Mouse (Mus musculus): Measurements from ENCODE around the gene Adcy9.

Adcy9 gene

DNA sequence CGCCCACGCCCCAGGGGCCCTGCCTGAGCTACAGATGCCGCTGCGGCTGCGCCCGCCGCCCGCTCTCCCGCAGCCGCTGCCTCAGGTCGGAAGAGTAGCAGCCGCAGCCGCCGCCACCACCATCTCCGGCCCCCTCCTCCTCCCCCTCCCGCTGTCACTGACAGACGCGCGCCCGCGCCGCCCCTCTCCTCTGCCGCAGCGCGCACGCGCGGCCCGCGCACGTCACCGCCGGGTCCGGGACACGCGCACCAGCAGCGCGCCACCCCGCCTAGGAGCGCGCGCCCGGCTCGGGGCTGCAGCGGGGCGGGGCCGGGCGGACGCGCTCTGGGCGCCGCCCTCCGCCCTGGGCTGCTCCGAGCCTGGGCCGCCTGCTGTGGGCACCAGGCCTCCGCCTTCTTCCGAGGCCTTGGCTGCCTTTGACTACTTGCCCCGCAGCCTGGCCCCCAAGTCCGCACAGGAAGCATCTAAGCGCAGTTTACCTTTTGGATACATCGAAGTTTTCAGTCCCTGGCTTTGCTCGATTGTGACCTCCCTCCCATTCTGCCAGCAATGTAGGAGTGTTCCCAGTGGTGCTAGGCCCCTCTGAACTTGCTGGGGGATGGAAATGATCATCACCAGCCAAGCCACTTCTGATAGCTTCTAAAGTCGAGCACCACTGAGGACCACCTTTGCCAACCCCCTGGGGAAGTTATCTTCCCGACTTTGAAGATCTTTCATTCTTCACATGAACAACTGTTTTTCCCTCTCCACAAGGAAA, at the start of gene Adcy9:
TSS of gene Adcy9 (minus strand) at position 201 of the 757 bp plus-strand sequence.
- DNase-seq (ENCODE audit: low spot score in 2 of 2), result peak; percentile 47 to 76

DNA sequence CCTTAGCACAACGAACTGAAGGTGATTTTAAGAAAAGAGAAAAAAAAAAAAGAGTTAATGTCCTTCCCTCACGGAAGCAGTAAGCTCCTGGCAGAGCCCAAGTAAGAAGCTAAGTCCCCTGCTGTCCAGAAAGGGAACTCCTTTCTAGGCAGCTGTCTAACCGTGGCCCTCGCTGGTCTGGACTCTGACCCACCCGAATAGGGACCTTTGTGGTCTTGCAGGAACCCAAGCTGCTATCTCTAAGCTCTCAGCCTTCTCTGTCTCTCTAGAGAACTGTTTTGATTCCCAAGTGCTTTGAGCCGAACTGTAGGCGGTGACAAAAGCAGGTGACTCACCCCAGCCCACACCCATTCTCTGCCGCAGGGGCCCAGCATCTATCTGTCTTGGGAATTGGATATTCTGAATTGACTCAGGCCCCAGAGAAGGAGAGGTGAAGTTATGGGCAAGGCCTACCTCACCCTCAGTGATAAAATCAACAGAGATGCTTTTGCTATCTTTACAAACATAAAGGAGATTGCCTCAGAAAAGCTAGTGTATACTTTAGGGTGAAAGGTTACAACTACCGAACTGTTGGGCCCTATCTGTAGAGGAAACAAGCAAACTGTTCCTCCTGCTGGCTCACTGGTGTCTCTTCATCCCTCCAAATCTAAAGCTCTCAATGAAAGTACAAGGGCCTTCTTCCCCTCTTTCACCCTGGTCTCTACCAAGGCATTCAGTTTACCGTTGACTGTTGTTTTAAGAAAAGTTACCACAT, 49.5 kb upstream of the Adcy9 start:
- DNase-seq (ENCODE audit: low spot score in 2 of 2), result peak in 1 of 2 experiments; percentile 4

DNA sequence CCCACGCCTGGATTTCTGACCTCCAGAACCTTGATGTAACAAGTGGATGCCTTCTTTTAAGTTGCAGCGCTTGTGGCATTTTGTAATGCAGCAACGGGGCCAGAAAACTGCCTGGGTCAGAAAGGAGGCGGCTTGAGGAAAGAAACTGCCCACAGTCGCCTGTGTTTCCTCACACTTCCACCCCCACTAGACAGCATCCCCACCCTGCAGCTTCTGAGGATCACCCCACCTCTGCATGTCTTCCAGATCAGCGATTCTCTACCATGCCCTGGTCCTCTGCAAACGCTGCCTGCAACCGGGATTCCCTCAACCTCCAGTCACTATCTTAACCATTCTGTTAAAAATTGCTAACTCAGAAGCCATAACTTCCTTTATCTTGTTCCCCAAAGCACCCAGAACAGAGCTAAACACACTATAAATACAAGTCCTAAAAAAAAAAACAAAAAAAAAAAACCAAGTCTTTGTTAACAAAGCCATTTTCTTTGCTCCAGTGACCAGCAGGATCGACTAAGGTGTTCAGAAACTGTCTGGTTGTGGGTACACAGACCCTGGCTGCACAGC, 44.3 kb upstream of the Adcy9 start:
- no peak for DNase-seq (ENCODE audit: low spot score in 2 of 2)

DNA sequence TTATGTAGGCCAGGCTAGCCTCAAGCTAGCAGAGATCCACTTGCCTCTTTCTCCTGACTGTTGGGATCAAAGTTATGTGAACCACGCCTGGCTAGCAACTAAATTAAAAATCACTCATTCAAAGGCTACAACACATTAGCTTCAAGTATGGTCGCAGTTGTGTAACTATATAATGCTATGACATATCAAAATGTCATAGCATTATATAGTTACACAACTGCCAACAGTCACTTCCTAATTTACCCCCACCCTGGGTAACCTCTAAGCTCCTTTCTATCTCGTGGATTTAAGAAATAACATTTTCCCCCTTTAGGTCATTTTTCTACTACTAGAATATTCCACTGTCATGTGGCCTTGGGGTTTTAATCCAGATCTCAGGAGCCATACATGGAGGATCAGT, 37.6 kb upstream of the Adcy9 start:
- no peak for DNase-seq (ENCODE audit: low spot score in 2 of 2)

DNA sequence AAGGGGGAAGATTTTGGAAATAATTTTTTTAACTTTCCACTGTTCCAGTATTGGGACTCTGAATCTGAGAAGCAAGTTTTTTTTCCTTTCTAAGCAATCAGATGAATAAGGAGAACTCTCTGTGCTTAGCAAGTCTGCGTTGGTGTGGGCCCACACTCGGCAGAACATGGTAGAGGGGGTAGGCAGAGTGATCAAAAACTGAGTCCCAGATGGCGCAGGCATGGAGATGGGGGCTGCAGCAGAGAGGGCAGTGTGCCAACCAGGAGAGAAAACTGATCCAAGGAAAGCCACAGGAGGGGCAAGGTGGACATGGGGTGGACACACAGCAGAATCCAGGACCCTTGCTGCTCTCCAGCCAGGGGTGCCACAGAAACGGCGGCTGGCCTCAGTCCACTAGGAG, 36.1 kb upstream of the Adcy9 start:
- no peak for DNase-seq (ENCODE audit: low spot score in 2 of 2)

DNA sequence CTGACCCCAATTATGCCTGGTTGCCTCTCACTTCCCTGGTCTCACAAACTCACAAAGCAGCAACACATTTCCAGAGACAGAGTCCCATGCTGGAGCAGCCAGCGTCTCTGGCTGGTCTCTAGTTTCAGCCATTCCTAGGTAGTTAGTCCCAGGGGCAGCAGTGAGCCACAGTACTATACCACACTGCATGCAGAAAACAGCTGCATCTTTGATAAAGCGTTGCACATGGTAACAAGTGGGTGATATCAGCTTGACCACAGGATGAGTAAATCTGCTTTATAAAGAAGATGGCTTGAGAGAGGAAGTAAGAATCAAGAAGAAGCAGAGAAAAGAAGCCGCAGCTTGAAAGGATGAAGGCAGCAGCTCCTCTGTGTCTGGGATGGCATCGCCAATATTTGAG, 35.4 kb upstream of the Adcy9 start:
- no peak for DNase-seq (ENCODE audit: low spot score in 2 of 2)

DNA sequence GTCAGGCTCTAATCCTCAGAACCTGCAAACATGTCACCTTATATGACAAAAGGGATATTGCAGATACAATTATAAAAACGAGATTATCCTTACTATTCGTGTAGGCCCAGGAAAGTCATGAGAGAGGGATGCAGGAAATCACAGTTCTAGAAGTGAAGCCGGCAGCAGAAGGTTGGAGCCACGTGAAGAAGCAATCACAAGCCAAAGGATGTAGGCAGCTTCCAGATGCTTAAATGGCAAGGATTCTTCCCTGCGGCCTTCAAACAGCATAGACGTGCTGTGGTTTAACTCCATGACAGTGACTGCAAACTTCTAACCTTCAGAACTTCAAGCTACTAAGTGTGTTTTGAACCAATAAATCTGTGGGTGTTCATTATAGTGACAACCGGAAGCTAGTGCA, 34.3 kb upstream of the Adcy9 start:
- no peak for DNase-seq (ENCODE audit: low spot score in 2 of 2)

DNA sequence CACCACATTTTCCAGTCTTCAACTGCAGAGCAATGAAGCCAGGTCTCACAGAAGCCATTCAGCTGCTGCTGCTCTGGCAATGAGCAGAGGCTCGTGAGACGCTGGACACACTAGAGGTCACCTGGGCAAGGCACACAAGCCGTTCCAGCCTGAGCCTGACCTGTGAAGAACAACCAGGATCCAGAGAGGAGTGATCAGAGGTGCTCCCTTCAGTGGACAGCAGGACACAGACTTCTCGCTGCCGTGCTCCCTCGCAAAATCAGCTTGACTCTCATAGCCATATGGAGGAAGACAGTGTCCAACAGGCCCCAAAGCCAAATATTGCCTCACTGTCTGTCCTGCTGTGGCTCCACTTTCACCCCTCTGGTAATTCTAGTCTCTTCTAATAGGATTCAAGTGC, 29.1 kb upstream of the Adcy9 start:
- no peak for DNase-seq (ENCODE audit: low spot score in 2 of 2)

DNA sequence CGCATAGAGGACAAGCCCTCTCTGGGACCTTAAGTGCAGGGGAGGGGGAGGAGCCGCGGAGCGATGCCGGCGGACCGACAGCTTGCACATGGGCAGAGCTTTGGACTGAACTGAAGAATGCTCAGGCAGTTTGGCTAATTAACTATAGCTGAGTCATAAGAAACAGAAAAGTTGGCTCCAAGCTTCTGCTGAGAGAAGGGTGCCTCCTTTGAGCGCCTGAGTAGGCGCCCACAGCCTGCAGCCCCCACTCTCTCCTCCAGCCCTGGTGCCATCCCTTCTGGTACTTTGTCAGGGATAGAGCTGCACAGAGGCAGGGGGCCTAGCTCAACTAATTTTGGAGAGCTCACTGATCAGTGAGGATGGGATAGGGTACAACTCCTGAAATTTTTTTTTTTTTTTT, 27.9 kb upstream of the Adcy9 start:
- no peak for DNase-seq (ENCODE audit: low spot score in 2 of 2)

DNA sequence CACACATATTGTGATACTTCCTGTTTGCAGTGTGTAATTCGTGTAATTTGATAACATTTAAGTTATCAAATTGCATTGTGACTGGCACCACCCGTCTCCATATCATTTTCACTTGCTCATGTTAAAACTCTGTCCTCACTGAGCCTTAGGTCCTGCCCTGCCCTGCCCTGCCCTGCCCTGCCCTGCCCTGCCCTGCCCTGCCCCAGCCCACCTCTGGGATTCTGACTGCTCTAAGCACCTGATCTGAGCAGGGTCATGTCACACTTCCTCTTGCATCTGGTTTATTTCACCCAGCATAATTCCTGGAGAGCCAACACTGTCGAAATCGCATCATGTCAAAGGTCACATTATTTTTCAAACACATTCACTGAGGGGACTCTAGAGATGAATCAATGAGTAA, 26.1 kb upstream of the Adcy9 start:
- no peak for DNase-seq (ENCODE audit: low spot score in 2 of 2)

DNA sequence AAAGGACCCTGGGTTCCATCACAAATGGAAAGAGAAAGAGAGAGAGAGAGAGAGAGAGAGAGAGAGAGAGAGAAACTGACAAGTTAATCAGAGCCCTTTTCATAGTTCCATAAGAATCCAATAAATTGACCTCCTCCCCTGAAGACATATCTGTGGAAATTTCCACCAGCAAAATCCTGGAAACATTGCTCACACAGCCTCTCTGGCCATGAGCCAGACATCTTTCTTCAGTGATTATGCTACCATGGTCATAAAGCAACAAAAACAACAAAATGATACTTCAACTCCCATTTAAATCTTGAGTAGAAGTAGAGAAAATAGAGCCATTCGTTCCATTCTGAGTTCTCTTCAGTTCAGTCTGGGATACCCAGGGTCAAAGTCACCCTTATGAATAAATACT, 24.1 kb upstream of the Adcy9 start:
- DNase-seq (ENCODE audit: low spot score in 2 of 2), result no peak

DNA sequence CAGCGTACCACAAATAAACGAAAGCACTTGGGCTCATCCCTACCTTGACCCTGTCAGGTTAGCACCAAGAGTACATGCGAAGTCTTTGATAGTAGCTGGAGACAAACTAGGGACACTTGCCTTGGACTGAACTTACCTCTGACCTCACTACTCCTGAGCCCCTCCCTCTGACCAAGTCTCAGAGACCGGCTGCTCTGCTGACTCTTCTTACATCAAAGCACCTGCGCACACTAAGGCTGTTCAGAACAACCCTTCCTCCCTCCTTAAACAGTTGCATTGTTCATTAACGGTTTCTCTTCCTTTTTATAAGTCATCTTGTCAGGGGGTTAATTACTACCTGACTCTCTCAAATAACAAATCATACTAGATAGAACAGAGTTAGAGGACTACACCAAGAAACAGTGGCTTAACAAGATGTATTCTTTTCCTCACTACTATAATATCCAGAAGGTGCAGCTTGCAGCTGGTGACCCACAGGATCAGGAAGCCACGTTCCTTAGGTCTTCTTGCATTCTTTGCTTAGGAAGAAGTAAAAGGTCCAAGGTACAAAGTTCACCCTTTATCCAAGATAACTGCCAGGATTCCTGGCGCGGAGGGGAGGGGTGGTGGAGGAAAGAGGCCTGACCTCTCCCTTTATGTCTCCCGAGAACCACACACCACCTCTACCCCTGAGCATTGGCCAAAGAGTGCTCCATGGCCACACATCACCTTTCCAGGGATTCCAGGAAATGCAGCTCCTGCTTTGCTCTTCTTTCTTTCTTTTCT, 19.2 kb upstream of the Adcy9 start:
- no peak for DNase-seq (ENCODE audit: low spot score in 2 of 2)

DNA sequence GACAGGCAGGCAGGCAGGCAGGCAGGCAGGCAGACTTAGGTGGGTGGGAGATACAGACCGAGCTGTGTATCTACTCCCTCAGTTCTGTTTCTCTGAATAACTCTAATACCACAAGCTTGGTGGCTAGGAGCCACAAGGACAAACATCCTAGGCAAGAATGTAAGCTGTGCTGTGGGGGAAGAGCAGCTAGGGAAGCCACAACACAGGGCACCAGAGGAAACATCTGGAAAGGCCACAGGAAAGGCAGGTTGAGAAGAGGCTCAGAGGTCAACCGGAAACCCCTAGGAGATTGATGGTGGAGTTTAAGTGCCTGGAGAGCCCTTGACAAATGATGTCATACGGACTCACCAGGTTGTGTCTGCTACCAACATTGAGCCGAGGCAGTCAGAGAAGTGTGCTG, 16.4 kb upstream of the Adcy9 start:
- no peak for DNase-seq (ENCODE audit: low spot score in 2 of 2)

DNA sequence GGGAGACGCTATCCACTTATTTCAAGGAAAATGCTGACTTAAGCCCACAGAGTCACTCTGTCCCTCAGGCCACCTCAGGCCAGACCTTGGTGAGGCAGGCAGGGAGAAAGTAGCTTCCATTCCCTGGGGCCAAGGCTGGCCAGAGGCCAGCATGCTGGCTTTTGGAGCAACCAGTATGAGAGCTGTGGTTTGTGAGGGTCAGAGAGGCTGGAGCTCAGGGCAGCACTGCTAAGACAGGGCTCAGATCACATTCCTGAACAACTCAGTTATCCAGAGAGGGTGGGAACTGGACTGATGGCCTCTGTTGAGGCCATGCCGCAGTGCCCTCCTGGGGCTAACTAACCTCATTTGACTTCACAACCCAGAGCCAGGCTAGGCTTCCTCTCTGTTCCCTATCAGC, 15.1 kb upstream of the Adcy9 start:
- no peak for DNase-seq (ENCODE audit: low spot score in 2 of 2)

DNA sequence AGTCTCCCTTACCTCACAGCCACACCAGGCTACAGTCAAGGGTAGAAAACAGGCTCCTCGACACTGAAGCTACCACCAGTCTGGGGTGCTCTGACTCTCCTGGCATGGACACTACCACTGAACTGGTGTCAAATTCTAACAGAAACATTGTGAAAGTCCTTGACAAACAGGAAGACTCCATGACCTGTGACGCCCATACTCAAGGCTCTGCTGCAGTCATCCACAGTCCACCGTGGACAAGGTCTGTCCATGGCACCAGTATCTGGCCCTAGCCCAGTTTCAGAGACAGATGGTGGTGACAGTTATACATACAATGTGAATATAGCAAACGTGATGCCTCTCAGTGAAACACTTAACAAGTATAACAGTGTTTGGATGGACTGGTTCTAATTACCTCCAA, 11.5 kb upstream of the Adcy9 start:
- DNase-seq (ENCODE audit: low spot score in 2 of 2), result no peak

DNA sequence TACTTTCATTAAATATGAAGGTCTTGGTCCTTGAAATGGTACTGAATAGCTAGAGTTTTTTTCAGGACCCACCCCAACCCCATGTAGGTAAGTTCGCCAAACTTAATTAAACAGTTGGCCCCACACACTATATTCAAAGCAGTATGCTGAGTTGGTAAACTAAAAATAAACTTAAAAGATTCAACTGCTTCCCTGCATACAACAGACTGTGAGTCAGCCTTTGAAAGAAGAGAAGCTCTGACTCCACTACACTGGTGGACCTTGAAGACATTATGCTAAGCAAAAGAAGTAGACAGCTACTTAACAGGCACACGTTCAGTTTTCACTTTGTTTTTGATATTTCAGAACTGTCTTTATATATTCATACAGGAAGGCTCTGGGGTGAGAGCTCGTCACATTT, 10.7 kb upstream of the Adcy9 start:
- no peak for DNase-seq (ENCODE audit: low spot score in 2 of 2)

DNA sequence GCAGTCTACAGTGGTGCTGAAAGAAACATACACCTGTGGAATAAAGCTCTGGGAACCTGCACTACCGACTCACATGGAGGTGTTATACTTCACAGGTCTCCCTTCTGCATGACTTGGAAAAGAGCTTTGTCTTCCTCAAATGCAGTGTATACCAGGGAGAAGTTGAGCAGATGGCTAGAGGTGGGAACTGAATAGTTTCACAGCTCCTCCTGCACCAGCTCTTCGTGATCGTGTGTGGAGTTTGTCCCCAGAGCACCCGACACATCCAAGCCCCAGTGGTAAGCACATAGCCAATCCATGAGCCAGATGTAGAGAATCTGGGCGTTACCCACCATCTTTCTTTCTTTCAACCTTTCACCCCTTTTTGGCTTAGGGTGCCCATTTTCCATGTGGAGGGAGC, 9.9 kb upstream of the Adcy9 start:
- DNase-seq (ENCODE audit: low spot score in 2 of 2), result no peak

DNA sequence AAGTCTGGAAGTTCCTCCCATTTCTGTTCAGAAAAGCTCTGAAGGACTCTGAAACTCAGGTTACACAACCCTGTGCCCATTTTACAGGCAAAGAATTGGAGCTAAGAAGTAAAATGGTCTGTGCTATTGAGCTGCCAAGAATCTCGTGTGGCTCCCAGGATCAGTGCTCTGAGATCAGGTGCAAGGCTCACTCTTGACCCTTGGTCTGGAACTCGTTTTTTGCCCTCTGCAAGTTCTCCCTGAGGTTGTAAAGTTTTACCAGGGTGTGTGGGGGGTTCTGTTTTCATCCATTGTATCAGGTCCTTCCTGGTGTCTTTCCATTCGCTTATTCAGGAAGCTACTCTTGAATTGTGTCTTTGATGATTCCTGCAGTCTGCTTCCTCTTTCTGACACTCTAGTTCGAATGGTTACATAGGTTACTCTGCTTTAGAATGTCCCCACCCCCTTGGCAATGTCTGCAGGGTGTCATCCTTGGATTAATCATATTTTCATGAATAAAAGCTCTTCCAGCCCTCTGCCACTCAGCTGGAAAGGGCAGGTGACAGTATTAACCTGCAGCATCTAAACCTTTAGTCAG, 5.4 kb upstream of the Adcy9 start:
- no peak for DNase-seq (ENCODE audit: low spot score in 2 of 2)

DNA sequence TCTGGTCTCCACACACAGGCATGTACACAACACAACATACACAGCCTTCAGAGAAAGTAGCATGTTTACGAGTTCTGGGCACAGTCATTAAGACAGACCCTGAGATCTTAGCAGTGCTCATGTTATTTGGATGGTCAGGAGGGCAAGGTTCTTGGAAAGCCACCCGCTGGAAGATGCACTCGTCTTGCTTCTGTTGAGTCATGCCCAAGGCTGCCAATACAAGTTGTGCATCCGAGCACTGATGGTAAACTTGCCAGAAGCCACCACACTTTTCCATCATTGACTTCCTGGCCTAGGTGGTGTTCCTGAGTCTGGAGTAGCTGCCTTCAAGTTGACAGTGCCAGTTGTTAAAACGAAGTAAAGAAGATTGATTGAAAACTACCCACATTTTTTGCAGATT, 3.3 kb upstream of the Adcy9 start:
- DNase-seq (ENCODE audit: low spot score in 2 of 2), result no peak

DNA sequence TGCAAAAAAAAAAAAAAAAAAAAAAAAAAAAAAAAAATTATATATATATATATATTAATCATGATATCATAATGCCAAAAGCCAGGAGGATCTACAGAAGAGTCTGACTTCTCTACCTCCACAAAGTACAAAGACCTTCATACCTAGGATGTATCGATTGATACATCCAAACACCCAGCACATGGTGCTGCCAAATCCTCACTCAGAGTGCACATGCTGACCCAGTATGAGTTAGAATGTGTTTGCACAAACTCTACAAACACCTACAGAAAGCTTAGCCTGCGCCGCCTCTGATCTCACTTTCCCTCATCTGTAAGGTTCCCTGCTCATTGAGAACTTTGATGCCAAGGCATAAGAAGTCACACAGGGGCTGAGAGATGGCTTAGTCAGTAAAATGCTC, 2.7 kb upstream of the Adcy9 start:
- DNase-seq (ENCODE audit: low spot score in 2 of 2), result no peak

DNA sequence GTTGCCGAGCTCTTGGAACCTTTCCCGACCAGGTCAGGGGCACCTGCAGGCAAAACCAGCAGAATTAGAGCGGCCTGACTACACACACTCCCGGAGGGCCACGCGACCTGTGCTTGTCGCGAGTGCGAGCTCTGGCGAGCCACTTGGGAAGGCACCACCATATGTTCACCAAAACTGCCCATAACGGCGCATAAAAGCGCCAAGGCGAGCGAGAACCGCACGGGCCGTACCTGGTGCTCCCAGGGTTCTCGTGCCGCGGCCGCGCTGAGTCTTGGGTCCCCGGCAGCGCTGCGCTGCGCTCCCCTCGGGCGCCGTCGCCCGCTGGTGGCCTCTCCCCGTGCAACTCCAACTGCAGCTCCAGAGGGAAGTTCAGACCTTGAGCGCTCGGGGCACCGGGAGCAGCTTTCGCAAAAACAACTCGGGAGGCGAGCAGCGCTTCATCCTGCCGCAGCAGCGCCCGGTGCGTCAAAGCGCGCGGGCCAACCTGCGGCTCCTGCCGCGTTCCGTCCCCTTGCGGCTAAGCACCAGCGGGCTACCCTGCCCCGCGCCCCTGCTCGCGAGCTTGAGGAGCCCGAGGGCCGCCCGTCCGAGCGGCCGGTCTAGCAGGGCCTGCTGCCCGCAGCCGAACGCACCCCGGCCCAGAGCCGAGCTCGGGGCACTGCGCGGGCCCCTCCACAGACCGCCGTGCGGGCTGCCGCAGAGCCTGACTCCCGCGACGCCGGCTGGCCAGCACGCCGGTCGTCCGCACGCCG, 576 bp downstream of the Adcy9 start:
- DNase-seq (ENCODE audit: low spot score in 2 of 2), result peak in 1 of 2 experiments; percentile 24

All from natural killer cell, adult 2 months (primary cell).